Mouse (Mus musculus) ES-Bruce4 (cell line): ENCODE data around the gene Gpr62. TPM values are rescaled to one million over a fixed set of nuclear protein-coding genes. Genes with fewer than 3 reads are reported as not detected.

ENCODE experiments used
- H3K27ac ChIP-seq: 2 replicates; pipeline ENCODE4 v1.5.1; 2012; ENCODE audit warnings: low read length, inconsistent platforms; ENCODE audit not compliant: insufficient read depth
- H3K27me3 ChIP-seq: 2 replicates; pipeline ENCODE4 v1.6.1; 2012; ENCODE audit warnings: mild to moderate bottlenecking, low read length, inconsistent platforms; ENCODE audit not compliant: control insufficient read depth, poor library complexity, insufficient read depth, severe bottlenecking
- H3K36me3 ChIP-seq: 2 replicates; pipeline ENCODE4 v1.6.1; 2012; ENCODE audit warnings: inconsistent platforms, mild to moderate bottlenecking, low read length, moderate library complexity; ENCODE audit not compliant: control insufficient read depth, poor library complexity, insufficient read depth, severe bottlenecking
- H3K4me1 ChIP-seq: one replicate; pipeline ENCODE4 v1.8.1; 2011; ENCODE audit warnings: low read length; ENCODE audit not compliant: control insufficient read depth, insufficient read depth
- H3K4me3 ChIP-seq: 2 replicates; pipeline ENCODE4 v1.5.1; 2011; ENCODE audit warnings: low read depth, mild to moderate bottlenecking, low read length
- H3K9ac ChIP-seq: 2 replicates; pipeline ENCODE4 v1.6.1; 2012; ENCODE audit warnings: low read depth, mild to moderate bottlenecking, inconsistent platforms; ENCODE audit not compliant: poor library complexity, severe bottlenecking
- H3K9me3 ChIP-seq: replicated peaks from 2 replicates; pipeline ENCODE4 v1.6.1; 2012; ENCODE audit warnings: mild to moderate bottlenecking, low read length, inconsistent platforms; ENCODE audit not compliant: control insufficient read depth, poor library complexity, insufficient read depth, severe bottlenecking
- CTCF ChIP-seq: IDR thresholded peaks from one replicate; pipeline ENCODE4 v1.8.1; 2011; ENCODE audit warnings: low read depth, low read length
- EP300 ChIP-seq: IDR thresholded peaks from 2 replicates; pipeline ENCODE4 v1.6.1; 2011; ENCODE audit warnings: low read depth, low read length; ENCODE audit not compliant: insufficient read depth
- POLR2A ChIP-seq: IDR thresholded peaks from one replicate; pipeline ENCODE4 v1.8.1; 2011; ENCODE audit warnings: low read length; ENCODE audit not compliant: insufficient read depth
- polyA plus RNA-seq: library from polyadenylated mRNA; stranded (reverse); fragments of >200 nt; gene quantifications from 2 replicates; pipeline ENCODE4 v1.2.4, GENCODE M21; 2011; ENCODE audit warnings: low read depth; ENCODE audit not compliant: missing spikeins, insufficient read depth, insufficient read length

The Gpr62 gene
- polyA plus RNA-seq, 1 experiment, result 0.30 TPM

DNA sequence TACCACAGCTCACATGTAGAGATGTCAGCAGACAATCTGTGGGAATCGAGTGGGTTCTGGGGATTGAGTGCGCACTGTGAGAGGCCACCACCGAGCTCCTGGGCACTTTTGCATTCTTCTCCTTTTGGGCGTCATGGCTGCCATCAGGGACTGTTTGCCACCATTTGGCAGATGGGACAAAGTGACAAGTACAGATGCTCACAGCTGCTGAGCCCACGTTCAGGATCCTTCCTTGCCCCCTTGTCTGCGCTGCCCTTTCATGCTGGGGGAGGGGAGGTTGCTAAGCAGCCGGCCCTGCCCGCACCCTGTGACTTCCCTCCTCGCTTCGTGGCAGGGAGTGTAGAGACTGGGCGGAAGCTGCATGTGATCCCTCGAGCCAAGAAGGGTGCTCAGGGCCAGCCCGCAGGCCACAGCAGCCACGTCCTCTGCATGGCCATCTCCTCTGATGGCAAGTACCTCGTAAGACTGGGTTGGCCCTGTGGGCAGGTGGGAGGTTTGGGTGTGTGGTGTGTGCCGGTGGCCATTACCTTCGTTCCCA, 16.9 kb upstream of the Gpr62 start:
- H3K4me1 ChIP-seq, result peaks cover 3% of the 10 kb centered on the region
- TF ChIP-seq CTCF (no peak), POLR2A (no peak), EP300 (no peak)
- H3K4me3 ChIP-seq, result no peak overlapping the region
- H3K36me3 ChIP-seq, result peaks cover 8% of the 10 kb centered on the region
- H3K27ac ChIP-seq, result no peak overlapping the region
- H3K9ac ChIP-seq, result no peak overlapping the region
- no peaks in the 10 kb centered on the region for H3K9me3 ChIP-seq
- H3K27me3 ChIP-seq, result no peaks in the 10 kb centered on the region

DNA sequence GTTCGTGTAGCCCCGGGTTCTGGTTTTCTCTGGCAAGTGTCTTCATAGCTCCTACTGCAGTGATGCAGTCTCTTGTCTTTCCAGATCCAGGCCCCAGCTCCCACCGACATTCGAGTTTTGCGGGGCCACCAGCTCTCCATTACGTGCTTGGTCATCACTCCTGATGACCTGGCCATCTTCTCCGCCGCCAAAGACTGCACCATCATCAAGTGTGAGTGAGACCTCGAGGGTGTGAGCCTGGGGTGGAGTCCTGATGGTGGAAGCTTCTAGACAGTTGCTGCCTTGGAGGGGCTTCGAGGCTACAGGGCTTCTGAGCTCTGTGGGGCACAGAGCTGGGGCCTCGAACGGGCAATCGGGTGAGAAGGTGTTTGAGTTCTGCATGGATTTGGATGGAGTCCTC, 15.9 kb upstream of the Gpr62 start:
- H3K4me3 ChIP-seq, result no peak overlapping the region
- no peaks in the 10 kb centered on the region for H3K9me3 ChIP-seq
- H3K27me3 ChIP-seq, result no peaks in the 10 kb centered on the region
- TF ChIP-seq CTCF, result no peak
- no peak for TF ChIP-seq POLR2A
- TF ChIP-seq EP300, result no peak
- no peak overlapping the region for H3K9ac ChIP-seq
- no peak overlapping the region for H3K27ac ChIP-seq
- H3K36me3 ChIP-seq, result peaks cover 8% of the 10 kb centered on the region
- peaks cover 3% of the 10 kb centered on the region for H3K4me1 ChIP-seq

DNA sequence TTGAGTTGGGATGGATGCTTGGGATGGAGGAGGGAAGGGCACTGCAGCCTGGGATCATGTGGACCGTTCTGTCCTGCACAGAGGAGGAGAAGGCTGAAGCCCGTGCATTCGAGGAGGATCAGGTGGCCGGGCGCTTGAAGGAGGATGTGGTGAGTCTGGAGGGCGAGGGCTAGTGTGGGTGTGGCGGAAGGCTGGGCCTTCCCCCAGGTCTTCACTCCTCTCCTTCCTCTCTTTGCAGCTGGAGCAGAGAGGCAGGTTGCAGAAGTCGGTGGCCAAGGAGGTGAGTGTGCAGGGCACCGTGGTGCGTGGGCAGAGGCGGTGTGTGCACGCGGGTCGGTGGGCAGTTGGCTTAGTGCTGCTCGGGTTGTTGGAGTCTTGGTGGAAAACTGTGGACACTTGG, 15.3 kb upstream of the Gpr62 start:
- Histone ChIP-seq H3K9me3 (no peaks in the 10 kb centered on the region), H3K4me3 (no peak overlapping the region), H3K4me1 (peaks cover 3% of the 10 kb centered on the region), H3K36me3 (peaks cover 8% of the 10 kb centered on the region), H3K9ac (no peak overlapping the region), H3K27ac (no peak overlapping the region), H3K27me3 (no peaks in the 10 kb centered on the region)
- no peak for TF ChIP-seq CTCF
- no peak for TF ChIP-seq POLR2A

DNA sequence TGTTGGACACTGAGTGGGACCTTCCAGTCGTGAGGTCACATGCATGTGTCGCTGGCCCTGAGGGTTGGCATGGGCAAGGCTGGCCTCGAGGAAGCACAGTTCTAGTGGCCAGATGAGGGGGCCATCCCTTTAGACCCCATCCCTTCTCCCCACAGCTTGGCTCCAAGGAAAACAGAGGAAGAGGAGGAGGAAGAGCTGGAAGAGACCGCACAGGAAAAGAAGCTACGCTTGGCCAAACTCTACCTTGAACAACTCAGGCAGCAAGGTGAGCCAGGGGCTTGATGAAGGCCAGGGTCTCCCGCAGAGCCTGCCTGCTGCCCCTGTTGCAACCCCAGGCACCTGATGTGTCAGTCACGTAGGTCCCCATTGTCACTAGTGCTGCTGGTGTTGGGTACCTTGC, 14.8 kb upstream of the Gpr62 start:
- Histone ChIP-seq H3K9me3 (no peaks in the 10 kb centered on the region), H3K27ac (no peak overlapping the region), H3K27me3 (no peaks in the 10 kb centered on the region), H3K4me1 (peaks cover 3% of the 10 kb centered on the region), H3K9ac (no peak overlapping the region), H3K4me3 (no peak overlapping the region), H3K36me3 (peaks cover 8% of the 10 kb centered on the region)
- TF ChIP-seq POLR2A (no peak), EP300 (no peak), CTCF (no peak)

DNA sequence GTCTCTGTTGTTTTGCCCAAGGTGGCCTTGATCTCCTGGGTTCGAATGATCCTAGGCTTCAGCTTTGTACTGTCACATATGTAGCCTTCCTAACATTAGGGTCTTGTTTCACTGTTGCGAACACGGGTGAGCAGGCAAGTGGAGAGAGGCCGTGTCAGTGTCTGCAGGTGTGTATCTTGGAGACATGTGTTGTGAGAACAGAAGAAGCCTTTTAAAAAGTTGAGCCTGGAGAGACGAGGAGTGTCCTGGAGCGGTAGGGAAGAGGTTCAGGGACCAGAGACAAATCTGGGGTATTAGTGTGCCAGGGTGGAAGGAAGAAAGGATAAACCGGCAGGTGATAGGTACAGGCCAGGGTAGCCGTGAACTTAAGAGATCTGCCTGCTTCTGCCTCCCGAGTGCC, 12.4 kb upstream of the Gpr62 start:
- Histone ChIP-seq H3K27ac (no peak overlapping the region), H3K4me3 (peak overlapping the region; percentile 96), H3K27me3 (no peaks in the 10 kb centered on the region), H3K36me3 (peaks cover 8% of the 10 kb centered on the region), H3K9ac (peak overlapping the region; percentile 86), H3K9me3 (no peaks in the 10 kb centered on the region), H3K4me1 (peaks cover 2% of the 10 kb centered on the region)
- no peak for TF ChIP-seq CTCF
- TF ChIP-seq POLR2A, result no peak
- TF ChIP-seq EP300, result no peak

DNA sequence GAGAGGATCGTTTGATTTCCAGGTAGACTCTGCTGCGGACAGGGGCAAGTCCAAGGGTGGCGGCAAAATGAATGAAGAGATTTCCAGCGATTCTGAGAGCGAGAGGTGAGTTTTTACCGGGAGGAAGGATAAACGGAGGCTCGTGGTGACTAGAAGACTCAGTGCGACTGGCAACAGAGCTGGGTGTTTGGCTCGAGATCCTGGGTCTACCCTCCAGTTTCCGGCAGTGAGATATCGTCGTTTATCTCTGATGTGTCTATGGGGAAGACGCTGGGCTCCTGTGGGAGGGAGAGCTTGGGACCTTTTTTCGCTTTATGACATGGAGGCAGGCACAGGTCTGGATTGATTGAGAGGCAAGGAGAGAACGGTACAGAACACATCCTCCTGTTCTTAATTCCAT, 11.9 kb upstream of the Gpr62 start:
- H3K9me3 ChIP-seq, result no peaks in the 10 kb centered on the region
- H3K27me3 ChIP-seq, result no peaks in the 10 kb centered on the region
- no peak for TF ChIP-seq CTCF
- no peak for TF ChIP-seq EP300
- TF ChIP-seq POLR2A, result no peak
- no peak overlapping the region for H3K27ac ChIP-seq
- peaks cover 8% of the 10 kb centered on the region for H3K36me3 ChIP-seq
- peaks cover 2% of the 10 kb centered on the region for H3K4me1 ChIP-seq
- H3K9ac ChIP-seq, result peak overlapping the region; percentile 86
- peak overlapping the region; percentile 96 for H3K4me3 ChIP-seq
